Mouse (Mus musculus): Measurements from ENCODE around the gene Rnf111. TPM values are rescaled to one million over a fixed set of nuclear protein-coding genes. Genes with fewer than 3 reads are reported as not detected.
A peak's percentile ranks its signal among the peaks of the same experiment; 100 is the strongest.

Rnf111 gene
- polyA plus RNA-seq, 1 experiment from 2014 or later: 26.3 TPM

- WGBS: 99% methylated on average over 4 of the region's 4 CpGs
- no peaks in the 10 kb centered on the region for H3K9me3 ChIP-seq (replicated peaks; ENCODE audit: control insufficient read depth, low read length)
- ATAC-seq: no peak
- no peak overlapping the region for H3K4me3 ChIP-seq (ENCODE audit: low read depth, low read length)
- H3K9ac ChIP-seq (ENCODE audit: low read length): no peak overlapping the region
- H3K27ac ChIP-seq (ENCODE audit: low read depth, low read length): no peak overlapping the region
- no peak for DNase-seq (ENCODE audit: low spot score)
- no peaks in the 10 kb centered on the region for H3K4me1 ChIP-seq (ENCODE audit: control insufficient read depth, insufficient read depth, low read length)
- H3K36me3 ChIP-seq (ENCODE audit: control insufficient read depth, insufficient read depth, low read length): no peaks in the 10 kb centered on the region
- no peak overlapping the region for H3K4me2 ChIP-seq (ENCODE audit: low read length)
- no peaks in the 10 kb centered on the region for H3K27me3 ChIP-seq (replicated peaks; ENCODE audit: control insufficient read depth, insufficient read depth, low read length)
These were observed 119.0 kb downstream of the Rnf111 start for GRCm38 (mm10) chr9:70384494-70384893.

DNA sequence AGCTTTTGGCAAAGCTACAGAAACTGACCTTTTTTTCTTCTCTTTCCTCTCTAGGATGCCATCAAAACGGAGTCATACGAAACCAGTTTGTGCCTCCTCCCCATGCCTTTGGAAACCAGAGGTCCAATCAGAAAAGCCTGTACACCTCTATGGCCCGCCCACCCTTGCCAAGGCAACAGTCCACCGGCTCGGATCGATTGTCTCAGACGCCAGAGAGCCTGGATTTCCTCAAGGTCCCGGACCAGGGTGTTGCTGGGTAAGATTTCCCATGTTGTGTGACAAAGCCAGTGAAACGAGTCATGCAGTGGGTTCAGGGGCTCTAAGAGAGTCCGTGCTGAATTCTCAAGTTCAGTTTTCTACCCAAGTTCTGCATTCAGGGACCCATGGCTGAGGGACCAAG lies 119.8 kb downstream of the Rnf111 start:
- DNase-seq (ENCODE audit: low spot score): no peak
- Histone ChIP-seq H3K4me2 (ENCODE audit: low read length) (no peak overlapping the region), H3K36me3 (ENCODE audit: control insufficient read depth, insufficient read depth, low read length) (no peaks in the 10 kb centered on the region), H3K27ac (ENCODE audit: low read depth, low read length) (no peak overlapping the region), H3K9ac (ENCODE audit: low read length) (no peak overlapping the region), H3K27me3 (replicated peaks; ENCODE audit: control insufficient read depth, insufficient read depth, low read length) (no peaks in the 10 kb centered on the region), H3K4me3 (ENCODE audit: low read depth, low read length) (no peak overlapping the region), H3K9me3 (replicated peaks; ENCODE audit: control insufficient read depth, low read length) (no peaks in the 10 kb centered on the region), H3K4me1 (ENCODE audit: control insufficient read depth, insufficient read depth, low read length) (no peaks in the 10 kb centered on the region)
- ATAC-seq: no peak
- WGBS: 68% methylated on average over 10 of the region's 10 CpGs

DNA sequence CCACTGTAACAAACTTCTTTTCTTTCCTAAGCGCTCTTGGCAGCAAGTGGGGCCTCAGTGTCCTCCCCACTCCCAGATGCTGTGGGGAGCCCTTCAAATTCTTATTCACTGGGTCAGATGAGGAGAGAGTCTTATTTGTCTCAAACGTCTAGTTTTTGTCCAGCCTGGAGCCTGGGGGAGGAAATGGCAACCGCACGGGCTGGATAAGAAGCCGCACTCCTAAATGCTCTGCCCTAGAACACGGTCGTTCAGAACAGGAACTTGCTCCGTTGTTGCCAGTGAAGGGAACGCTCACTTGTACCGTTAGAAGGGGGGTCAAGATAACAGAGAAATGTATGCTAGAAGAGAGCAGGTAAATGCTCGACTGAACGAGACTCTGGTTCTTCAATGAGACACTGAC lies 121.4 kb downstream of the Rnf111 start:
- Histone ChIP-seq H3K4me1 (ENCODE audit: control insufficient read depth, insufficient read depth, low read length) (no peaks in the 10 kb centered on the region), H3K9me3 (replicated peaks; ENCODE audit: control insufficient read depth, low read length) (no peaks in the 10 kb centered on the region), H3K27me3 (replicated peaks; ENCODE audit: control insufficient read depth, insufficient read depth, low read length) (no peaks in the 10 kb centered on the region), H3K9ac (ENCODE audit: low read length) (no peak overlapping the region), H3K4me2 (ENCODE audit: low read length) (no peak overlapping the region), H3K4me3 (ENCODE audit: low read depth, low read length) (no peak overlapping the region), H3K36me3 (ENCODE audit: control insufficient read depth, insufficient read depth, low read length) (no peaks in the 10 kb centered on the region), H3K27ac (ENCODE audit: low read depth, low read length) (no peak overlapping the region)
- WGBS: 86% methylated on average over 12 of the region's 12 CpGs
- no peak for ATAC-seq
- no peak for DNase-seq (ENCODE audit: low spot score)

GRCm38 (mm10) chr9:70379502-70380467 lies 123.7 kb downstream of the Rnf111 start:
- Histone ChIP-seq H3K4me3 (ENCODE audit: low read depth, low read length) (no peak overlapping the region), H3K9me3 (replicated peaks; ENCODE audit: control insufficient read depth, low read length) (no peaks in the 10 kb centered on the region), H3K36me3 (ENCODE audit: control insufficient read depth, insufficient read depth, low read length) (no peaks in the 10 kb centered on the region), H3K9ac (ENCODE audit: low read length) (no peak overlapping the region), H3K27ac (ENCODE audit: low read depth, low read length) (no peak overlapping the region), H3K4me1 (ENCODE audit: control insufficient read depth, insufficient read depth, low read length) (no peaks in the 10 kb centered on the region), H3K4me2 (ENCODE audit: low read length) (no peak overlapping the region), H3K27me3 (replicated peaks; ENCODE audit: control insufficient read depth, insufficient read depth, low read length) (no peaks in the 10 kb centered on the region)
- DNase-seq (ENCODE audit: low spot score) (no peak), ATAC-seq (no peak)
- WGBS: 87% methylated on average over 7 of the region's 7 CpGs

Small RNA genes within 50 kb of the gene (microRNA-seq; reads per million reads assigned to microRNA genes)
- 4.2 reads per million, percentile 23 among the genes with 10 or more reads in this experiment for gene Mir5626

Other genes with a start within 250 kb of the Rnf111 start
- gene Ccnb2, start 82.2 kb downstream of the Rnf111 start, polyA plus RNA-seq (2014; fragmentation: Nextera tagmentation; extraction: Ambion mirVana): 77.7 and 101 TPM in 2 replicates
- 50.7 and 54.6 TPM in 2 replicates for gene Sltm, start 39.0 kb upstream of the Rnf111 start, polyA plus RNA-seq (2014; fragmentation: Nextera tagmentation; extraction: Ambion mirVana)
- gene Gm10642, start 152.5 kb upstream of the Rnf111 start, polyA plus RNA-seq (2014; fragmentation: Nextera tagmentation; extraction: Ambion mirVana): 0.48 and 0.58 TPM in 2 replicates
- gene Mindy2, start 153.4 kb upstream of the Rnf111 start, polyA plus RNA-seq (2014; fragmentation: Nextera tagmentation; extraction: Ambion mirVana): 12.4 and 14.6 TPM in 2 replicates
- gene Adam10, start 175.3 kb upstream of the Rnf111 start, polyA plus RNA-seq (2014; fragmentation: Nextera tagmentation; extraction: Ambion mirVana): 45.0 and 47.6 TPM in 2 replicates